ENCODE assay signal across 21 mouse cellular contexts in the genomic region with DNA sequence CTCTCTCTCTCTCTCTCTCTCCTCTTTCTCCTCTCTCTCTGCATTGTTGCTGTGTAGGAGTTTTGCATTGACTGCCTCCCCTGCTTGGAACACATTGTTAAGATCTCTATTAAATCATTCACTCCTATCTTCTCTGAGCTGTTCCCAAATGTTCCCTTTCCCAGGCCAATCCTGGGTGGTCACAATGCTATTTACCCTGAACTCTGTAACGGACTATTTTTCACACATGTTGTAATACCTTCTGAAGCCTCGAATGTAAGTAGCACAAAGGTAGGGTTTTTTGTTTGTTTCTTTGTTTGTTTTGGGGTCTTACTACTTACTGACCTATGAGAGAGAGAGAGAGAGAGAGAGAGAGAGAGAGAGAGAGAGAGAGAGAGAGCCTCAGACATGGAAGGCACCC. TPM values are rescaled to one million over a fixed set of nuclear protein-coding genes. Genes with fewer than 3 reads are reported as not detected.
A peak's percentile ranks its signal among the peaks of the same experiment; 100 is the strongest.
DNase-seq lines count a peak whose midpoint lies in the region; ATAC-seq and TF ChIP-seq lines count a peak whose summit lies in the region.
"Had no signal": no experiment of that assay in that cellular context is flagged by ENCODE, and none has a peak within 500 bp of the region (broad histone marks: within the 10 kb centered on the region; RNA-seq: fewer than 3 reads in every experiment).

No protein-coding gene starts in this region.

- no peak for ATAC-seq in midbrain, postnatal 0 days (ENCODE audit: low FRiP score)
- no peak for ATAC-seq in forebrain, embryonic 16.5 days
- no peak for ATAC-seq in midbrain, embryonic 13.5 days
- ATAC-seq: intestine, postnatal 0 days had no signal

- no peaks in the 10 kb centered on the region for H3K36me3 ChIP-seq in midbrain, embryonic 10.5 days
- no peaks in the 10 kb centered on the region for H3K36me3 ChIP-seq in midbrain, postnatal 0 days (ENCODE audit: insufficient read depth, low read length)
- no peaks in the 10 kb centered on the region for H3K36me3 ChIP-seq in embryonic facial prominence, embryonic 10.5 days (replicated peaks)
- H3K36me3 ChIP-seq in forebrain, embryonic 16.5 days (ENCODE audit: control insufficient read depth, insufficient read depth) = no peaks in the 10 kb centered on the region
- H3K36me3 ChIP-seq in midbrain, embryonic 13.5 days = no peaks in the 10 kb centered on the region
- H3K36me3 ChIP-seq: embryonic facial prominence, embryonic 13.5 days; heart, embryonic 15.5 days had no signal

- no peaks in the 10 kb centered on the region for H3K9me3 ChIP-seq in midbrain, embryonic 10.5 days (replicated peaks)
- H3K9me3 ChIP-seq in midbrain, postnatal 0 days (ENCODE audit: low read length) = no peaks in the 10 kb centered on the region
- no peaks in the 10 kb centered on the region for H3K9me3 ChIP-seq in embryonic facial prominence, embryonic 10.5 days
- no peaks in the 10 kb centered on the region for H3K9me3 ChIP-seq in forebrain, embryonic 16.5 days (ENCODE audit: control insufficient read depth, low read length)
- H3K9me3 ChIP-seq in midbrain, embryonic 13.5 days = no peaks in the 10 kb centered on the region
- H3K9me3 ChIP-seq: embryonic facial prominence, embryonic 13.5 days; heart, embryonic 15.5 days; megakaryocyte, embryonic 14.5 days had no signal

- TF ChIP-seq CTCF in midbrain, postnatal 0 days (IDR thresholded peaks at IDR 0.05) = no peak
- TF ChIP-seq CTCF in left cerebral cortex, adult 2 months (IDR thresholded peaks at IDR 0.05) = no peak

- DNase-seq in midbrain, embryonic 10.5 days (ENCODE audit: low spot score) = no peak
- DNase-seq in midbrain, postnatal 0 days (ENCODE audit: low spot score) = no peak
- no peak for DNase-seq in embryonic facial prominence, embryonic 10.5 days (ENCODE audit: low spot score)
- no peak for DNase-seq in left cerebral cortex, adult 2 months (ENCODE audit: extremely low spot score in 1 of 2, low spot score in 2 of 2)
- DNase-seq in lung, postnatal 4 days = no peak
- DNase-seq in right cerebral cortex, postnatal 4 days = no peak
- DNase-seq: cerebellum, adult 9-11 months; gastrocnemius, postnatal 36 days; layer of hippocampus, postnatal 36 days; liver; lung, postnatal 14 days; right cerebral cortex, postnatal 25 days; thymus, postnatal 14 days had no signal

- intact Hi-C loops in left cerebral cortex, adult 2 months (cut with DNase I) = no loop called here

- peak overlapping the region; percentile 91 for H3K27ac ChIP-seq in midbrain, embryonic 10.5 days (replicated peaks)
- no peak overlapping the region for H3K27ac ChIP-seq in midbrain, postnatal 0 days (ENCODE audit: low read depth, low read length)
- 0 out of 2 replicates have a peak overlapping the region, but pooled peaks have one; percentile 7 for H3K27ac ChIP-seq in embryonic facial prominence, embryonic 10.5 days (replicated peaks)
- H3K27ac ChIP-seq in forebrain, embryonic 16.5 days (ENCODE audit: low read length) = peak overlapping the region; percentile 88
- peak overlapping the region; percentile 97 for H3K27ac ChIP-seq in midbrain, embryonic 13.5 days
- no peak overlapping the region for H3K27ac ChIP-seq in left cerebral cortex, adult 2 months
- H3K27ac ChIP-seq: embryonic facial prominence, embryonic 13.5 days; heart, embryonic 15.5 days; stomach, postnatal 0 days had no signal

- no peak overlapping the region for H3K4me3 ChIP-seq in midbrain, embryonic 10.5 days
- no peak overlapping the region for H3K4me3 ChIP-seq in midbrain, postnatal 0 days (ENCODE audit: low read depth, low read length)
- no peak overlapping the region for H3K4me3 ChIP-seq in embryonic facial prominence, embryonic 10.5 days
- no peak overlapping the region for H3K4me3 ChIP-seq in forebrain, embryonic 16.5 days (replicated peaks; ENCODE audit: low read length)
- no peak overlapping the region for H3K4me3 ChIP-seq in midbrain, embryonic 13.5 days (replicated peaks)
- no peak overlapping the region for H3K4me3 ChIP-seq in left cerebral cortex, adult 2 months
- H3K4me3 ChIP-seq: embryonic facial prominence, embryonic 13.5 days; heart, embryonic 15.5 days; megakaryocyte, embryonic 14.5 days; myocyte had no signal

- H3K9ac ChIP-seq in midbrain, postnatal 0 days (replicated peaks; ENCODE audit: low read length, poor library complexity, severe bottlenecking) = no peak overlapping the region
- no peak overlapping the region for H3K9ac ChIP-seq in forebrain, embryonic 16.5 days (replicated peaks; ENCODE audit: low read depth, low read length)
- H3K9ac ChIP-seq in midbrain, embryonic 13.5 days (replicated peaks) = no peak overlapping the region
- H3K9ac ChIP-seq: embryonic facial prominence, embryonic 13.5 days; heart, embryonic 15.5 days had no signal

- 74% methylated on average over 2 of the region's 2 CpGs for WGBS in midbrain, embryonic 10.5 days
- WGBS in midbrain, postnatal 0 days = 60% methylated on average over 2 of the region's 2 CpGs
- WGBS in embryonic facial prominence, embryonic 10.5 days = 69% methylated on average over 2 of the region's 2 CpGs
- 20% methylated on average over 2 of the region's 2 CpGs for WGBS in forebrain, embryonic 16.5 days
- WGBS in midbrain, embryonic 13.5 days = 54% methylated on average over 2 of the region's 2 CpGs

- peaks cover 68% of the 10 kb centered on the region for H3K4me1 ChIP-seq in midbrain, embryonic 10.5 days
- peaks cover 3% of the 10 kb centered on the region; the same call in 1 of the 2 replicates for H3K4me1 ChIP-seq in midbrain, postnatal 0 days (ENCODE audit: insufficient read depth, low read length)
- peaks cover 26% of the 10 kb centered on the region for H3K4me1 ChIP-seq in embryonic facial prominence, embryonic 10.5 days
- H3K4me1 ChIP-seq in forebrain, embryonic 16.5 days (replicated peaks; ENCODE audit: control insufficient read depth, insufficient read depth, low read length) = peaks cover 35% of the 10 kb centered on the region
- H3K4me1 ChIP-seq in midbrain, embryonic 13.5 days (replicated peaks) = peaks cover 48% of the 10 kb centered on the region
- H3K4me1 ChIP-seq: embryonic facial prominence, embryonic 13.5 days; heart, embryonic 15.5 days had no signal

- no peak overlapping the region for H3K4me2 ChIP-seq in midbrain, postnatal 0 days (ENCODE audit: low read depth, low read length, poor library complexity, severe bottlenecking)
- no peak overlapping the region for H3K4me2 ChIP-seq in forebrain, embryonic 16.5 days (ENCODE audit: low read length)
- no peak overlapping the region for H3K4me2 ChIP-seq in midbrain, embryonic 13.5 days (replicated peaks)
- H3K4me2 ChIP-seq: embryonic facial prominence, embryonic 13.5 days; heart, embryonic 15.5 days had no signal

- peaks cover 22% of the 10 kb centered on the region for H3K27me3 ChIP-seq in midbrain, embryonic 10.5 days (ENCODE audit: low read depth, poor library complexity, severe bottlenecking)
- H3K27me3 ChIP-seq in midbrain, postnatal 0 days (ENCODE audit: insufficient read depth, low read length) = no peaks in the 10 kb centered on the region
- peaks cover 35% of the 10 kb centered on the region for H3K27me3 ChIP-seq in embryonic facial prominence, embryonic 10.5 days (replicated peaks; ENCODE audit: low read depth, poor library complexity, severe bottlenecking)
- no peaks in the 10 kb centered on the region for H3K27me3 ChIP-seq in forebrain, embryonic 16.5 days (replicated peaks; ENCODE audit: control insufficient read depth, insufficient read depth, low read length)
- no peaks in the 10 kb centered on the region for H3K27me3 ChIP-seq in midbrain, embryonic 13.5 days

RNA-seq across cellular contexts. Expression of a gene that starts 2.2 kb away (rescaled TPM):
- 39.0 and 48.4 TPM in 2 replicates for polyA plus RNA-seq in midbrain, embryonic 10.5 days (2016; fragmentation: Nextera tagmentation; extraction: Ambion mirVana)
- total RNA-seq in midbrain, postnatal 0 days (2014; rRNA removed) = 68.5 and 73.2 TPM in 2 replicates
- polyA plus RNA-seq in midbrain, postnatal 0 days (2015; fragmentation: Nextera tagmentation; extraction: Ambion mirVana) = 51.5 and 57.2 TPM in 2 replicates
- polyA plus RNA-seq in embryonic facial prominence, embryonic 10.5 days (2016; fragmentation: Nextera tagmentation; extraction: Ambion mirVana) = 31.4 and 33.4 TPM in 2 replicates
- 83.5 and 89.7 TPM in 2 replicates for polyA plus RNA-seq in forebrain, embryonic 16.5 days (2015; fragmentation: Nextera tagmentation; extraction: Ambion mirVana)
- 90.4 and 91.7 TPM in 2 replicates for polyA plus RNA-seq in midbrain, embryonic 13.5 days (2015; fragmentation: Nextera tagmentation; extraction: Ambion mirVana)
- total RNA-seq in left cerebral cortex, adult 2 months (2021) = 10 to 100 TPM; 32.8 to 34.7 TPM

Comparison
In these comparisons a context has a peak if more than half of its experiments do, and no peak if none do; other contexts are left out.
1. H3K27ac ChIP-seq: peak in midbrain, embryonic 10.5 days (single experiment), embryonic facial prominence, embryonic 10.5 days (single experiment), forebrain, embryonic 16.5 days (single experiment) and midbrain, embryonic 13.5 days (single experiment); none in midbrain, postnatal 0 days (single experiment) and left cerebral cortex, adult 2 months (single experiment).